Mouse (Mus musculus): Measurements from ENCODE around the gene C730034F03Rik. TPM values are rescaled to one million over a fixed set of nuclear protein-coding genes. Genes with fewer than 3 reads are reported as not detected.

C730034F03Rik gene
- polyA plus RNA-seq, 1 experiment from 2014 or later = 2.4 TPM

- Histone ChIP-seq H3K9me3 (no peaks in the 10 kb centered on the region), H3K4me1 (peaks cover 31% of the 10 kb centered on the region), H3K4me3 (peak overlapping the region; percentile 72), H3K36me3 (no peaks in the 10 kb centered on the region), H3K4me2 (peak overlapping the region; percentile 97), H3K27me3 (replicated peaks) (no peaks in the 10 kb centered on the region), H3K9ac (peak overlapping the region; percentile 89), H3K27ac (replicated peaks) (peak overlapping the region; percentile 81)
- 8% methylated on average over 5 of the region's 5 CpGs for WGBS
- no peak for ATAC-seq (ENCODE audit: extremely low read depth, insufficient number of reproducible peaks, low FRiP score, low TSS enrichment)
These were observed 47.1 kb downstream of the C730034F03Rik start for GRCm38 (mm10) chr15:89476475-89476815.

- H3K9ac ChIP-seq = peak within 1 kb of the TSS; percentile 89
- peaks cover 31% of the 10 kb centered on the region for H3K4me1 ChIP-seq
- peak within 1 kb of the TSS; percentile 97 for H3K4me2 ChIP-seq
- peak within 1 kb of the TSS; percentile 81 for H3K27ac ChIP-seq (replicated peaks)
- no peak for ATAC-seq (ENCODE audit: extremely low read depth, insufficient number of reproducible peaks, low FRiP score, low TSS enrichment)
- peak within 1 kb of the TSS; percentile 72 for H3K4me3 ChIP-seq
- 28% methylated on average over 9 of the region's 9 CpGs for WGBS
- H3K36me3 ChIP-seq = no peaks in the 10 kb centered on the region
- H3K27me3 ChIP-seq (replicated peaks) = no peaks in the 10 kb centered on the region
- H3K9me3 ChIP-seq = no peaks in the 10 kb centered on the region
These were observed 47.7 kb downstream of the C730034F03Rik start, which contains the start of gene Arsa for GRCm38 (mm10) chr15:89477091-89477491. Gene Arsa, minus strand, starts transcription at chr15:89477425.

GRCm38 (mm10) chr15:89477806-89478205, 48.4 kb downstream of the C730034F03Rik start:
- WGBS = 60% methylated on average over 8 of the region's 8 CpGs
- no peak for ATAC-seq (ENCODE audit: extremely low read depth, insufficient number of reproducible peaks, low FRiP score, low TSS enrichment)
- Histone ChIP-seq H3K36me3 (no peaks in the 10 kb centered on the region), H3K27ac (replicated peaks) (0 out of 2 replicates have a peak overlapping the region, but pooled peaks have one; percentile 5), H3K9ac (no peak overlapping the region), H3K4me3 (no peak overlapping the region), H3K4me2 (no peak overlapping the region), H3K27me3 (replicated peaks) (no peaks in the 10 kb centered on the region), H3K4me1 (peaks cover 31% of the 10 kb centered on the region), H3K9me3 (no peaks in the 10 kb centered on the region)

GRCm38 (mm10) chr15:89478622-89479021, 49.2 kb downstream of the C730034F03Rik start:
- no peaks in the 10 kb centered on the region for H3K27me3 ChIP-seq (replicated peaks)
- 79% methylated on average over 3 of the region's 3 CpGs for WGBS
- no peak for ATAC-seq (ENCODE audit: extremely low read depth, insufficient number of reproducible peaks, low FRiP score, low TSS enrichment)
- peaks cover 31% of the 10 kb centered on the region for H3K4me1 ChIP-seq
- no peaks in the 10 kb centered on the region for H3K9me3 ChIP-seq
- no peaks in the 10 kb centered on the region for H3K36me3 ChIP-seq
- no peak overlapping the region for H3K4me3 ChIP-seq
- no peak overlapping the region for H3K27ac ChIP-seq (replicated peaks)
- H3K4me2 ChIP-seq = no peak overlapping the region
- H3K9ac ChIP-seq = no peak overlapping the region

Other genes starting within 250 kb of the C730034F03Rik start
- 84.6 and 99.0 TPM in 2 replicates for gene Plxnb2, start 248.8 kb upstream of the C730034F03Rik start, polyA plus RNA-seq (2015; fragmentation: Nextera tagmentation; extraction: Ambion mirVana)
- gene Dennd6b, start 233.1 kb upstream of the C730034F03Rik start, polyA plus RNA-seq (2015; fragmentation: Nextera tagmentation; extraction: Ambion mirVana) = 17.4 and 17.9 TPM in 2 replicates
- gene Ppp6r2, start 218.0 kb upstream of the C730034F03Rik start, polyA plus RNA-seq (2015; fragmentation: Nextera tagmentation; extraction: Ambion mirVana) = 20.5 and 20.8 TPM in 2 replicates
- 34.3 and 38.3 TPM in 2 replicates for gene Sbf1, start 114.3 kb upstream of the C730034F03Rik start, polyA plus RNA-seq (2015; fragmentation: Nextera tagmentation; extraction: Ambion mirVana)
- 0.66 and 0.85 TPM in 2 replicates for gene Adm2, start 106.9 kb upstream of the C730034F03Rik start, polyA plus RNA-seq (2015; fragmentation: Nextera tagmentation; extraction: Ambion mirVana)
- gene Miox, start 95.2 kb upstream of the C730034F03Rik start, polyA plus RNA-seq (2015; fragmentation: Nextera tagmentation; extraction: Ambion mirVana) = 0.34 TPM in 1 of 2 replicates, not detected in the other
- 43.8 and 46.2 TPM in 2 replicates for gene Lmf2, start 73.9 kb upstream of the C730034F03Rik start, polyA plus RNA-seq (2015; fragmentation: Nextera tagmentation; extraction: Ambion mirVana)
- gene Ncaph2, start 73.9 kb upstream of the C730034F03Rik start, polyA plus RNA-seq (2015; fragmentation: Nextera tagmentation; extraction: Ambion mirVana) = 94.1 and 109 TPM in 2 replicates
- gene Sco2, start 55.7 kb upstream of the C730034F03Rik start, polyA plus RNA-seq (2015; fragmentation: Nextera tagmentation; extraction: Ambion mirVana) = 7.1 and 7.2 TPM in 2 replicates
- gene Tymp, start 52.5 kb upstream of the C730034F03Rik start, polyA plus RNA-seq (2015; fragmentation: Nextera tagmentation; extraction: Ambion mirVana) = 0.99 and 1.0 TPM in 2 replicates
- gene Odf3b, start 50.3 kb upstream of the C730034F03Rik start, polyA plus RNA-seq (2015; fragmentation: Nextera tagmentation; extraction: Ambion mirVana) = 0.28 and 0.76 TPM in 2 replicates
- 0.04 TPM in 1 of 2 replicates, not detected in the other for gene Klhdc7b, start 44.7 kb upstream of the C730034F03Rik start, polyA plus RNA-seq (2015; fragmentation: Nextera tagmentation; extraction: Ambion mirVana)
- not detected in 2 replicates for gene Syce3, start 19.1 kb upstream of the C730034F03Rik start, polyA plus RNA-seq (2015; fragmentation: Nextera tagmentation; extraction: Ambion mirVana)
- 139 and 147 TPM in 2 replicates for gene Cpt1b, start 3.7 kb upstream of the C730034F03Rik start, polyA plus RNA-seq (2015; fragmentation: Nextera tagmentation; extraction: Ambion mirVana)
- gene Gm44502, start 107 bp downstream of the C730034F03Rik start, polyA plus RNA-seq (2015; fragmentation: Nextera tagmentation; extraction: Ambion mirVana) = 0.53 and 0.90 TPM in 2 replicates
- gene Chkb, start 319 bp downstream of the C730034F03Rik start, polyA plus RNA-seq (2015; fragmentation: Nextera tagmentation; extraction: Ambion mirVana) = 65.1 and 71.5 TPM in 2 replicates
- 0.27 and 0.45 TPM in 2 replicates for gene Mapk8ip2, start 24.3 kb downstream of the C730034F03Rik start, polyA plus RNA-seq (2015; fragmentation: Nextera tagmentation; extraction: Ambion mirVana)
- gene Arsa, start 47.8 kb downstream of the C730034F03Rik start, polyA plus RNA-seq (2015; fragmentation: Nextera tagmentation; extraction: Ambion mirVana) = 15.1 and 15.3 TPM in 2 replicates
- gene Shank3, start 70.0 kb downstream of the C730034F03Rik start, polyA plus RNA-seq (2015; fragmentation: Nextera tagmentation; extraction: Ambion mirVana) = 1.7 and 2.0 TPM in 2 replicates
- 0.24 and 0.33 TPM in 2 replicates for gene Acr, start 138.7 kb downstream of the C730034F03Rik start, polyA plus RNA-seq (2015; fragmentation: Nextera tagmentation; extraction: Ambion mirVana)
- gene Rabl2, start 162.3 kb downstream of the C730034F03Rik start, polyA plus RNA-seq (2015; fragmentation: Nextera tagmentation; extraction: Ambion mirVana) = 19.2 and 21.4 TPM in 2 replicates

All from heart, embryonic 13.5 days (tissue).